Mouse (Mus musculus): Measurements from ENCODE around the gene Cyb5r3. TPM values are rescaled to one million over a fixed set of nuclear protein-coding genes. Genes with fewer than 3 reads are reported as not detected.

Cyb5r3 gene
- total and polyA plus RNA-seq, 3 experiments = 35.7 to 102 (median 59.1) TPM

DNA sequence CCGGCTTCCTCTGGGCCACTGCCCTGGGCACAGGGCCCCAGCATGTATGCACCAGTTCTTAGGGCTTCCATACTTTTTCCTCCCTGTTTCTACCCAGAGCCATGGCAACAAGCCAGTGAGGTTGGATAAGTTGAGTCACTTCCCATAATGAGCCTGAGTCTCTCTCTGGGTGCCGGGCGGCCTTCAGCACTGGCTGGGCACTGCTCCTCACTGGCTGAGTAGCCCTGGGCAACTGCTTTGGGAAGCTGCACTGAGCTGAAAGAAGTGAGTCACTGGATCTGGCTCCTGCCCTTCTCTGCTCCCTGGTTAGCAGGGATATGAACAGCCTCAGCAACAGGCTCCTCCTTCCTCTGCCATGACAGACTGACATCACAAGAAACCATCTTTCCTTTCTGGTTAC, 5.8 kb downstream of the Cyb5r3 start:
- H3K27me3 ChIP-seq (replicated peaks) = no peaks in the 10 kb centered on the region
- peaks cover 16 to 66% of the 10 kb centered on the region in 2 experiments for H3K36me3 ChIP-seq (replicated peaks in 1 of 2; ENCODE audit: control insufficient read depth in 1 of 2, insufficient read depth in 1 of 2, low read length in 1 of 2)
- DNase-seq (ENCODE audit: extremely low read depth) = no peak
- dilution Hi-C loops (cut with MboI; ENCODE audit: extremely low pct_ligation_motif_present, extremely low pct_unique_long_range_greater_than_20kb, low sequenced_read_pairs) (no loop called here), in situ Hi-C loops (cut with MboI; ENCODE audit: low pct_ligation_motif_present, low pct_unique_long_range_greater_than_20kb, low sequenced_read_pairs) (no loop called here)
- H3K4me2 ChIP-seq (ENCODE audit: insufficient read depth, low read depth, poor library complexity, severe bottlenecking) = no peak overlapping the region
- H3K9me3 ChIP-seq (replicated peaks; ENCODE audit: low read length) = no peaks in the 10 kb centered on the region
- no peak overlapping the region for H3K27ac ChIP-seq (ENCODE audit: insufficient read depth, low read depth)
- no peaks in the 10 kb centered on the region for H3K79me2 ChIP-seq (replicated peaks; ENCODE audit: control insufficient read depth, extremely low read depth, insufficient read depth, poor library complexity, severe bottlenecking)
- no peak overlapping the region for H3K4me3 ChIP-seq (replicated peaks in 1 of 3; ENCODE audit: low read depth in 2 of 3, low read length in 2 of 3, poor library complexity in 1 of 3)
- no peak for TF ChIP-seq JUND (conservative IDR thresholded peaks at IDR 0.05; ENCODE audit: low read depth, low read length)
- no peak for TF ChIP-seq ETS1 (conservative IDR thresholded peaks at IDR 0.05; ENCODE audit: low read depth, low read length)
- no peak for TF ChIP-seq ZKSCAN1 (IDR thresholded peaks at IDR 0.05; ENCODE audit: borderline replicate concordance, low read depth, low read length)
- TF ChIP-seq SMC3 (IDR thresholded peaks at IDR 0.05; ENCODE audit: low read depth, low read length) = no peak
- no peak for TF ChIP-seq ZMIZ1 (IDR thresholded peaks at IDR 0.05; ENCODE audit: low read depth, low read length)
- H3K9ac ChIP-seq (ENCODE audit: insufficient read depth, low read depth) = no peak overlapping the region
- peaks cover 13 to 86% of the 10 kb centered on the region in 2 experiments for H3K4me1 ChIP-seq (ENCODE audit: control insufficient read depth in 1 of 2, insufficient read depth in 2 of 2)

DNA sequence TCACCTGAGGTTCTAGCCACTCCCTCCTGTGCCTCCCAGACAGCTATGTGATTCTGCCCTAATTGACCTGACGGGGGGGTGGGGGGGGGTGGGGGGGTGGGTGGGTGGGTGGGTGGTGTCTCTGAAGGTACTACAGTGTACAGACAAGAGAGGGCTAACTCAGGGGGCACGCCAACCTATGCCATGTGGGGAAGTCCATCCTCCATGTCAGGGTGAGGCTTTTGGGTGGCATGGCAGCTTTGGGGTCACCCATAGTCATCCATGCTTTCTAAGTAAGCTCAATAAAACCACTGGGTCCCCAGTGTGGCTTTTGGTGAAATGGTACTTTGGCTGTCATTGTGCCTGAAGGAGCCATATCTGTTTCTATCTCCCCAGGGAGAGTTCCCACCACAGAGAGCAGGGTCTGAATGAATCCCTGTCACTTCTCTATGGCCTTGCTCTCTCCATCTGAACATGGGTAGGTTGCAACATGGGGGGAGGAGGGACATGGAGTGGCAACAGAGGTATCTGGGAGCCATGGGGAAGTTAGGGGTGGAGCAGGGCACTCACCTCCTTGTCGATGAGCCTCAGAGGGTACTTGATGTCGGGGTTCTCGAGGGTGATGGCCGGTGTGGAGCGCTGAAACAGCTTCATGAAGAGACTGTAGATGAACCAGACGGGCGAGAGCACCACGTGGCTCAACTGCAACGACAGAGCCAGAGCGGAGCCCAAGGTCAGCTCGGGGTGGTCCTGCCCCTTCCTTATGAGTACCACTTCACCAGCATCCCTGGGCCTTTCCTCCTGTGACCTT, 6.7 kb downstream of the Cyb5r3 start:
- Histone ChIP-seq H3K4me3 (replicated peaks in 1 of 3; ENCODE audit: low read depth in 2 of 3, low read length in 2 of 3, poor library complexity in 1 of 3) (no peak overlapping the region), H3K36me3 (replicated peaks in 1 of 2; ENCODE audit: control insufficient read depth in 1 of 2, insufficient read depth in 1 of 2, low read length in 1 of 2) (peaks cover 20 to 75% of the 10 kb centered on the region in 2 experiments), H3K9me3 (replicated peaks; ENCODE audit: low read length) (no peaks in the 10 kb centered on the region), H3K4me1 (ENCODE audit: control insufficient read depth in 1 of 2, insufficient read depth in 2 of 2) (peaks cover 9 to 85% of the 10 kb centered on the region in 2 experiments), H3K27me3 (replicated peaks) (no peaks in the 10 kb centered on the region), H3K9ac (ENCODE audit: insufficient read depth, low read depth) (no peak overlapping the region), H3K27ac (ENCODE audit: insufficient read depth, low read depth) (no peak overlapping the region), H3K4me2 (ENCODE audit: insufficient read depth, low read depth, poor library complexity, severe bottlenecking) (no peak overlapping the region), H3K79me2 (replicated peaks; ENCODE audit: control insufficient read depth, extremely low read depth, insufficient read depth, poor library complexity, severe bottlenecking) (no peaks in the 10 kb centered on the region)
- dilution Hi-C loops (cut with MboI; ENCODE audit: extremely low pct_ligation_motif_present, extremely low pct_unique_long_range_greater_than_20kb, low sequenced_read_pairs) = no loop called here
- no peak for TF ChIP-seq MEF2A (IDR thresholded peaks at IDR 0.05; ENCODE audit: borderline replicate concordance, low read depth, low read length)
- TF ChIP-seq GABPA (IDR thresholded peaks at IDR 0.05; ENCODE audit: insufficient replicate concordance, low read depth, low read length) = no peak
- TF ChIP-seq RCOR1 (conservative IDR thresholded peaks at IDR 0.05; ENCODE audit: low read depth, low read length) = no peak
- TF ChIP-seq MYC (IDR thresholded peaks at IDR 0.05; ENCODE audit: low read depth, low read length) = no peak
- no peak for TF ChIP-seq ZKSCAN1 (IDR thresholded peaks at IDR 0.05; ENCODE audit: borderline replicate concordance, low read depth, low read length)
- TF ChIP-seq POLR2A (IDR thresholded peaks at IDR 0.05; ENCODE audit: low read depth, low read length) = no peak
- TF ChIP-seq MXI1 (IDR thresholded peaks at IDR 0.05; ENCODE audit: low read depth, low read length) = no peak
- no peak for TF ChIP-seq ELF1 (IDR thresholded peaks at IDR 0.05; ENCODE audit: low read depth, low read length)
- TF ChIP-seq ZMIZ1 (IDR thresholded peaks at IDR 0.05; ENCODE audit: low read depth, low read length) = no peak
- TF ChIP-seq BHLHE40 (IDR thresholded peaks at IDR 0.05; ENCODE audit: low read depth, low read length) = no peak
- TF ChIP-seq HCFC1 (IDR thresholded peaks at IDR 0.05; ENCODE audit: low read depth, low read length) = no peak
- no peak for TF ChIP-seq JUND (conservative IDR thresholded peaks at IDR 0.05; ENCODE audit: low read depth, low read length)
- no peak for DNase-seq (ENCODE audit: extremely low read depth)
- in situ Hi-C loops (cut with MboI; ENCODE audit: low pct_ligation_motif_present, low pct_unique_long_range_greater_than_20kb, low sequenced_read_pairs) = no loop called here
